Mouse (Mus musculus): ENCODE measurements around the gene Tmem25. TPM values are rescaled to one million over a fixed set of nuclear protein-coding genes. Genes with fewer than 3 reads are reported as not detected.

Gene Tmem25
- 0.12 TPM in 1 of 2 replicates, not detected in the other for total RNA-seq (2012; rRNA removed)
- under 1 TPM in 1 of 2 experiments, not detected in 1; 0.67 TPM for polyA plus RNA-seq (2012; ENCODE audit: insufficient read depth in 1 of 2, insufficient read length in 2 of 2, low read depth in 1 of 2, low replicate concordance in 2 of 2, missing spikeins in 1 of 2)

DNA sequence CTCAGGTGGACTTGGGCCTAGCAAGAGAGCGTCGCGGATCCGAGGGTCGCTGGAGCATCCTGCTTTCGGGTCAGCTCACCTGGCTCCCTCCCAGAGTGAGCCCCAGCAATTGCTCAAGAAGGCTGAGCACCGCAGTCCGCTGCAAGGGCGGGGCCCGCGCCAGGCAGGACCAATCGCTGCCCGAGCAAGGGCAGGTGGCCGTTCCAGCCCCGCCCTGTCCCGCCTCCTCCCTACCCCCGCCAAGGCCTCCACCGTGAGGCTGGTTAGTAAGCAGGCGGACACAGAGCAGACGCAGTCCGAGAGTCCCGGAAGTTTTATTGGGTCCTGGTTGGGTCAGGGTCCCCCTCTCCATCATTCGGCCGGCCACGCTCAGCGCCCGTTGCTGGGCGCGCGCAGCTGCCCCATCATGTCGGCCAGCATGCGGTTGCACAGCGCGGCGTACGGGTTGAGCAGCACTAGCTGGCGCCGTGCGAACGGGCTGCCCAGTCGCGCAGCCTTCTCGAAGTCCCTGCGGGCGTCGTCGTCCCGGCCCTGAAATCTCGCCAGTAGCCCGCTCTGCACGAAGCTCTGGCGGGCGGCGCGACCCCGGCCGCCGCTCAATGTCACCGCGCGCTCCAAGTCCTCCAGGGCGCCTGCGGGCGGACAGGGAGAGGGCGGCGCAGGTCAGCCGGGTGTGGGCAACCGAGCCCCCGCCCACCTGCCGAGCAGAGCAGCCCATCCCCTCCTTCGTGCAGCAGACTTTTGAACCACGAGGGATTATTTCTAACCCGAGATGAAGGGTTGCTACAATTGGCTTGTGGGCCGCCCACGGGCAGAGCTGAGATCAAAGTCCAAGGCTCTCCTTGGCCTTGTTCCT, at the start of gene Tmem25:
TSS of gene Tmem25 (minus strand) at position 206 of the 856 bp plus-strand sequence.
- Histone ChIP-seq H3K36me3 (ENCODE audit: control insufficient read depth in 1 of 2, insufficient read depth in 2 of 2, low read length in 2 of 2) (peaks cover 0 to 2% of the 10 kb centered on the region in 2 experiments; a peak in 2 of 4 replicates), H3K27ac (ENCODE audit: control insufficient read depth, low read depth, low read length) (peak within 1 kb of the TSS; percentile 6), H3K9me3 (replicated peaks; ENCODE audit: insufficient read depth, low read length) (no peaks in the 10 kb centered on the region), H3K79me2 (ENCODE audit: control insufficient read depth, insufficient read depth, low read length, poor library complexity) (no peaks in the 10 kb centered on the region), H3K9ac (ENCODE audit: control insufficient read depth, low read depth, low read length, poor library complexity, severe bottlenecking) (peak within 1 kb of the TSS; percentile 68), H3K27me3 (ENCODE audit: control insufficient read depth in 1 of 2, insufficient read depth in 2 of 2, low read length in 2 of 2) (no peaks in the 10 kb centered on the region), H3K4me1 (ENCODE audit: control insufficient read depth in 1 of 2, insufficient read depth in 2 of 2, low read length in 2 of 2) (peaks cover 0 to 6% of the 10 kb centered on the region in 2 experiments; a peak in 1 of 4 replicates), H3K4me3 (ENCODE audit: control insufficient read depth in 1 of 2, insufficient read depth in 1 of 2, low read depth in 2 of 2, low read length in 2 of 2) (peak within 1 kb of the TSS; percentile 71 to 79)
- peak; percentile 90 for DNase-seq (ENCODE audit: low read depth, low spot score)
- TF ChIP-seq MXI1 (IDR thresholded peaks at IDR 0.05; ENCODE audit: low read depth, low read length) (no peak), CHD1 (IDR thresholded peaks at IDR 0.05; ENCODE audit: low read depth, low read length) (no peak), HCFC1 (IDR thresholded peaks at IDR 0.05; ENCODE audit: low read depth, low read length) (peak; percentile 27; the same call in 1 of the 2 replicates), TCF12 (IDR thresholded peaks at IDR 0.05; ENCODE audit: low read depth, low read length) (peak; percentile 43; the same call in 1 of the 2 replicates), MEF2A (IDR thresholded peaks at IDR 0.05; ENCODE audit: extremely low read depth, insufficient replicate concordance, low read depth, low read length, poor library complexity, severe bottlenecking) (no peak), EP300 (IDR thresholded peaks at IDR 0.05; ENCODE audit: low read depth in 1 of 2, low read length in 2 of 2) (no peak), BHLHE40 (IDR thresholded peaks at IDR 0.05; ENCODE audit: borderline replicate concordance, low read depth, low read length) (no peak), ZNF384 (IDR thresholded peaks at IDR 0.05; ENCODE audit: low read depth, low read length) (no peak), TBP (IDR thresholded peaks at IDR 0.05; ENCODE audit: low read depth, low read length) (peak; percentile 45; the same call in 1 of the 2 replicates), MYC (IDR thresholded peaks at IDR 0.05; ENCODE audit: low read depth, low read length) (no peak), POLR2A (IDR thresholded peaks at IDR 0.05; ENCODE audit: control insufficient read depth in 1 of 2, insufficient read depth in 1 of 2, low read depth in 1 of 2, low read length in 2 of 2, poor library complexity in 1 of 2) (peak; percentile 30 to 79; a peak in 3 of 4 replicates), UBTF (IDR thresholded peaks at IDR 0.05; ENCODE audit: borderline replicate concordance, insufficient read depth, low read depth, low read length) (0 out of 2 replicates have a peak, but pooled peaks have one; percentile 27), GATA1 (IDR thresholded peaks at IDR 0.05; ENCODE audit: low read depth, low read length) (no peak), CTCF (IDR thresholded peaks at IDR 0.05 in 2 of 3, conservative IDR thresholded peaks at IDR 0.05 in 1 of 3; ENCODE audit: control insufficient read depth in 1 of 3, insufficient read depth in 1 of 3, low read depth in 2 of 3, low read length in 3 of 3, poor library complexity in 1 of 3, severe bottlenecking in 1 of 3) (no peak), ZKSCAN1 (IDR thresholded peaks at IDR 0.05; ENCODE audit: low read depth, low read length) (no peak), MAZ (IDR thresholded peaks at IDR 0.05; ENCODE audit: low read depth, low read length) (peak; percentile 25; the same call in 1 of the 2 replicates), NELFE (IDR thresholded peaks at IDR 0.05; ENCODE audit: low read depth, low read length) (peak; percentile 47; the same call in 1 of the 2 replicates), USF1 (IDR thresholded peaks at IDR 0.05; ENCODE audit: low read depth, low read length) (peak; percentile 58; the same call in 1 of the 2 replicates), MAX (IDR thresholded peaks at IDR 0.05; ENCODE audit: low read length) (no peak), NRF1 (IDR thresholded peaks at IDR 0.05; ENCODE audit: insufficient read depth, low read depth, low read length, poor library complexity, severe bottlenecking) (peak; percentile 36; the same call in 1 of the 2 replicates), ETS1 (IDR thresholded peaks at IDR 0.05; ENCODE audit: low read depth, low read length) (no peak), GABPA (IDR thresholded peaks at IDR 0.05; ENCODE audit: low read depth, low read length) (no peak)

Measured in MEL (cell line).